Mouse (Mus musculus) CD8-positive naive resting alpha-beta T cell, adult 57 days (primary cell): ENCODE measurements around the gene Ppan. TPM values are rescaled to one million over a fixed set of nuclear protein-coding genes. Genes with fewer than 3 reads are reported as not detected.

Experiments
- total RNA-seq: library from RNA; stranded (reverse); gene quantifications from one replicate; pipeline ENCODE4 v1.2.4, GENCODE M21; 2023

Ppan gene
- total RNA-seq, result 90.6 TPM

DNA sequence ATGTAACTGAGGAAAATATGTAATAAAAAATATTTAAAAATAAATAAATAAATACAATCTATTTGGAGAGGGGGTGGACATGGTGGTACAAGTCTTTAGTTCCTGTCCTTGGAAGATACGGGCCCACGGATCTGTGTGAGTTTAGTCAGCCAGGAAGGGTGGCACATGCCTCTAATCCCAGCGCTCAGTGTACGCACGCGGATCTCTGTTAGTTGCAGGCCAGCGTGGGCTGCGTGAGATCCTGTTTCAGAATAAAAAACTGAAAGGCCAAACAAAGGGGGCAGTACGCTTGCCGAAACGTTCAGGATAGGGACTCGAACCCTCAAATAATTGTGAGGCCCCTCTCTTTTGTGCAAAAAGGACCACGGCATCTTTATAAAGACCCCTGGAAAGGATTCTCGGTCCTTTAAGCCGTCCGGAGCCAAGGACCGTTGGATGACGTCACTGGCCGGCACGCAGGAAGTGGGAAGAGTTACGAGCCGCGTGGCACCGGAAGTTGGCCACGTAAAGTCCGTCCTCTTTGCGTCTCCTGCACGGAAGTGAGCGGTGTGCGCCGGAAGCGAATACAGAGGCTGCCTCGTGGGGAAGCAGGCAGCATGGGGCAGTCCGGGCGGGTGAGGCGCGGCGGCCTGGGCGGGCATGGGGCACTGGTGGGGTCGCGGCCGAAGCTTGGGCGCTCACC lies at the start of gene Ppan:
TSS of gene Ppan (plus strand) at position 472 of the 682 bp plus-strand sequence.

DNA sequence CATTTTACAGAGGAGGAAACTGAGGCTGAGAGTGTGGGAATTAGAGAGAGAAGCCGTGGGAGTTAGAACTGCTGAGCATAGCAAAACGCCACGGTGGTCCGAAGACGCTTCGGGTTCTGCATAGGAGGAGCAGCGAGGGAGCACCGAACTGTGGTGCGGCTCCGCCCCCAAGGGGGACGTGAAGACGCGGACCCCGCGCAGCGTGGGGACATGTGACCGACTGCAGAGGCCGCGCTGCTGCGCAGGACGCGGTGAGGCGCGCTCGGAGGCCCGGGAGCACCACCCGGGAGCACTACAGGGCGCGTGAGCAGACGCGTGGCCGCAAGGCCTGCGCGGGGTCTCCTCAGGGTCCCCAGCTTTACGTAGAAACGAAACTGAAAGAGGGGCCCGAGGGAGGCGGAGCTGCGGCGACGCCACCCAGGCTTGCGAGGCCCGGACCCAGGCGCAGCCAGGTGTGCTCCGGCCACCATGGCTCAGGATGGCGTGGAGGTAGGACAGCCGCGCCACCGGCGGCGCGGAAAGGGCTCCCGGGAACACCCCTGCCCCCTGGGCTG lies 19.4 kb upstream of the Ppan start, which contains the start of gene A230050P20Rik:
TSS of gene A230050P20Rik (plus strand) at position 195 of the 554 bp plus-strand sequence.

DNA sequence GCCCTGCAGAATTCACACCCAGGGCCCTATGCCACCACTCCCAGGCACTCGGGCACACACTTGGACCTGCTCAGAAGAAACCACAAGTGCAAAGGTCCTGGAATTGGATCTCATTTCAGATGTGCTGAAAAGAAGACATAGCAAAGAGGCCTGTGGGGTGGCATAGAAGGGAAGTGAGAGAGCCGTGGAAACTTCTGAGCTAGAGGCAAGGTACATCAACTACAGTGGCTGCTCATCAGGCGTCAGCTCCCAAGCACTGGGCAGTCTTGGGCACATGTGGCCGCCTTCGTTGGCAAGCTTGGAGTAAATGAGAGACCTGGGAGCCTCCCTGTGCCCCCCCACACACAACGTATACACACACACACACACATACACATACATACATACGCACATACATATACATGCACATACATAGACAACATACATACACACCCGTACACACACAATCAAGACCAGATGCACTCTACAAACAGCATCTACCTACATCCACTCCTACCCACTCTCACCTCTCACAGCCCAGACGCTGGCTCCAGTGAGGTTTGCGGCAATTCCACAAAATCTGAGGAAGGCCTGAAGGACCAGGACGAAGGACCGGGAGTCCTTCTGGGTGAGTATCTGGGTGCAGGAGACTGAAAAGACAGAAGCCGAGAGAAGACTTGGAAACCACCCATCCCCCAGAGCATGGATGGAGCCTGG lies 8.7 kb upstream of the Ppan start, which contains the start of gene Angptl6:
TSS of gene Angptl6 (minus strand) at position 631 of the 696 bp plus-strand sequence.

DNA sequence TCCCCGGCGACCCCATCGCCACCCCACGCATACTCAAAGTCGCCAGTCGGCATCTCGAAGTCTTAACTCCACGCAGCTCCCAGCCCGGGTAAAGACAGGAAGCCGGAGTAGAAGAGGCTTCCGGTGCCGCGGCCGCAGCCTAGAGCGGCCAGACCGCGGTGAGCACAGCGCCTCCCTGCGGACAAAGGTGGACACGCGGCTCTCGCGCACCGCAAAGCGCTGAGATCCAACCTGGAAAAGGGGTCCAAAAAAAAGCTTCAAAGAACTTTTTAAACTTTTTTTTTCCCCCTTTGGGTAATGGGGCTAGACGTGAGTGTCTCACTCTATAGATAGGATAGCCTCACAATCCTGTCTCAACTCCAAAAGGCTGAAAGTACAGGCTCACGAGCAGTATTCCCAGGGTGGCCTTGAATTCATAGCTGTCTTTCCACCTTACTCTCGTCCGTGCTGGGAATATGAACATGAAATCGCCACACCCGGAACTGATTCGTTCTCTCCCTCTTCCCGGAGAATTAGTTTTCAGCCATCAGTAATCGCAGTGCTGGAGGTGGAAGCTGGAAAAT lies 10.6 kb downstream of the Ppan start, which contains the start of gene Eif3g:
TSS of gene Eif3g (minus strand) at position 113 of the 563 bp plus-strand sequence.

Other genes starting within 250 kb of the Ppan start
- 288 TPM for gene Ubl5, start 245.3 kb upstream of the Ppan start, total RNA-seq
- gene Fbxl12, start 243.4 kb upstream of the Ppan start, total RNA-seq, result 93.1 TPM
- gene Pin1, start 236.1 kb upstream of the Ppan start, total RNA-seq, result 19.6 TPM
- not detected for gene Olfm2, start 141.8 kb upstream of the Ppan start, total RNA-seq
- gene Col5a3, start 73.1 kb upstream of the Ppan start, total RNA-seq, result 0.15 TPM
- gene Rdh8, start 69.7 kb upstream of the Ppan start, total RNA-seq, result not detected
- gene A230050P20Rik, start 19.5 kb upstream of the Ppan start, total RNA-seq, result 72.1 TPM
- gene Angptl6, start 8.4 kb upstream of the Ppan start, total RNA-seq, result 2.3 TPM
- gene Eif3g, start 10.4 kb downstream of the Ppan start, total RNA-seq, result 177 TPM
- gene Dnmt1, start 71.7 kb downstream of the Ppan start, total RNA-seq, result 90.9 TPM
- 2.6 TPM for gene S1pr2, start 88.6 kb downstream of the Ppan start, total RNA-seq
- 41.4 TPM for gene Mrpl4, start 114.6 kb downstream of the Ppan start, total RNA-seq
- gene Icam1, start 127.8 kb downstream of the Ppan start, total RNA-seq, result 44.3 TPM
- gene Icam4, start 141.2 kb downstream of the Ppan start, total RNA-seq, result 0.92 TPM
- 0.21 TPM for gene Icam5, start 143.9 kb downstream of the Ppan start, total RNA-seq
- not detected for gene Zglp1, start 178.9 kb downstream of the Ppan start, total RNA-seq
- gene Gm49373, start 184.9 kb downstream of the Ppan start, total RNA-seq, result 1.7 TPM
- gene Fdx1l, start 185.4 kb downstream of the Ppan start, total RNA-seq, result 25.2 TPM
- 12.2 TPM for gene Gm38431, start 203.8 kb downstream of the Ppan start, total RNA-seq
- 107 TPM for gene Raver1, start 203.8 kb downstream of the Ppan start, total RNA-seq
- gene Tyk2, start 243.1 kb downstream of the Ppan start, total RNA-seq, result 48.3 TPM